Mouse (Mus musculus): ENCODE results near the gene Grm1. TPM values are rescaled to one million over a fixed set of nuclear protein-coding genes. Genes with fewer than 3 reads are reported as not detected.

Gene Grm1
- polyA plus RNA-seq, 1 experiment from 2014 or later = 0.19 TPM

GRCm38 (mm10) chr10:10741314-10741713 is 340.8 kb downstream of the Grm1 start:
- no peak for ATAC-seq (replicated peaks; ENCODE audit: low FRiP score)
- H3K27ac ChIP-seq (ENCODE audit: low read depth, low read length) = no peak overlapping the region
- no peak overlapping the region for H3K4me3 ChIP-seq (ENCODE audit: low read depth, low read length)
- H3K36me3 ChIP-seq (ENCODE audit: control insufficient read depth, insufficient read depth, low read length) = no peaks in the 10 kb centered on the region
- WGBS = 92% methylated on average over 5 of the region's 5 CpGs
- no peak for DNase-seq (ENCODE audit: low spot score)
- H3K4me2 ChIP-seq = no peak overlapping the region
- no peaks in the 10 kb centered on the region for H3K4me1 ChIP-seq (replicated peaks; ENCODE audit: control insufficient read depth, insufficient read depth, low read length)
- no peak overlapping the region for H3K9ac ChIP-seq (ENCODE audit: low read depth, low read length)
- H3K27me3 ChIP-seq (replicated peaks; ENCODE audit: control insufficient read depth, insufficient read depth, low read length) = no peaks in the 10 kb centered on the region
- H3K9me3 ChIP-seq (ENCODE audit: control insufficient read depth, low read length) = no peaks in the 10 kb centered on the region

- Histone ChIP-seq H3K9me3 (ENCODE audit: control insufficient read depth, low read length) (no peaks in the 10 kb centered on the region), H3K9ac (ENCODE audit: low read depth, low read length) (no peak overlapping the region), H3K4me1 (replicated peaks; ENCODE audit: control insufficient read depth, insufficient read depth, low read length) (no peaks in the 10 kb centered on the region), H3K4me2 (no peak overlapping the region), H3K27ac (ENCODE audit: low read depth, low read length) (no peak overlapping the region), H3K27me3 (replicated peaks; ENCODE audit: control insufficient read depth, insufficient read depth, low read length) (no peaks in the 10 kb centered on the region), H3K36me3 (ENCODE audit: control insufficient read depth, insufficient read depth, low read length) (no peaks in the 10 kb centered on the region), H3K4me3 (ENCODE audit: low read depth, low read length) (no peak overlapping the region)
- ATAC-seq (replicated peaks; ENCODE audit: low FRiP score) (no peak), DNase-seq (ENCODE audit: low spot score) (no peak)
- 61% methylated on average over 3 of the region's 3 CpGs for WGBS
Observed at GRCm38 (mm10) chr10:10740729-10741128, 341.4 kb downstream of the Grm1 start.

DNA sequence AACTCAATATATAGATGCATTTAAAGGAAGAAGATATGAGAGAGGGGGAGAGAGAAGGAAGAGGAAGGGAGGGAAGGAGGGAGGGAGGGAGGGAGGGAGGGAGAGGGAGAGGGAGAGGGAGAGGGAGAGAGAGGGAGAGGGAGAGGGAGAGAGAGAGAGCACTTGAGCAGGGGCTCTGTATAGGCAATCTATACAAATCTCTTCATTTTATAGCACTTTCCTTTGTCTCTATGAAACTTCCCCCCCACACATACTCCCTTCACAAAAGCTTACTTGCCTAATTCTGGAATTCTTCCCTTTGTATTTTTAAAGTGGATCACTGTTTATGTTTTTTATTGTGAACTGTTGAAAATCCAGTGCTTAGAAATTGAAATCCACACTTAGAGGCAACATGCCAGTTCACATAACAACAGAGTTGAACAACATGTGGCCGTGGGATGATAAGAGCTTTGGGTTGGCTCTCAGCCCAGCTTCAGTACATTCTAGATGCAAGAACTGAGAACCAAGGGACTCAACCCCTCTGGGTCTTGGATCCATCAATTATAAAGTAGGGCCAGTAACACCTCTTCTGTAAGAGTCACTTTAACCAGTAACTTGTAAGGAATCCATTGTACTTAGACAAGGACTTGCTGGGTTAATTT is 345.0 kb downstream of the Grm1 start:
- no peak overlapping the region for H3K9ac ChIP-seq (ENCODE audit: low read depth, low read length)
- no peak for ATAC-seq (replicated peaks; ENCODE audit: low FRiP score)

GRCm38 (mm10) chr10:10734561-10734960 is 347.6 kb downstream of the Grm1 start:
- H3K4me2 ChIP-seq = no peak overlapping the region
- no peaks in the 10 kb centered on the region for H3K4me1 ChIP-seq (replicated peaks; ENCODE audit: control insufficient read depth, insufficient read depth, low read length)
- H3K36me3 ChIP-seq (ENCODE audit: control insufficient read depth, insufficient read depth, low read length) = no peaks in the 10 kb centered on the region
- H3K27me3 ChIP-seq (replicated peaks; ENCODE audit: control insufficient read depth, insufficient read depth, low read length) = no peaks in the 10 kb centered on the region
- H3K27ac ChIP-seq (ENCODE audit: low read depth, low read length) = no peak overlapping the region
- ATAC-seq (replicated peaks; ENCODE audit: low FRiP score) = no peak
- H3K9ac ChIP-seq (ENCODE audit: low read depth, low read length) = no peak overlapping the region
- DNase-seq (ENCODE audit: low spot score) = no peak
- WGBS = 60% methylated on average over 5 of the region's 5 CpGs
- no peak overlapping the region for H3K4me3 ChIP-seq (ENCODE audit: low read depth, low read length)
- H3K9me3 ChIP-seq (ENCODE audit: control insufficient read depth, low read length) = no peaks in the 10 kb centered on the region

More for the DNA sequence above, 345.0 kb downstream of the Grm1 start:
- H3K27me3 ChIP-seq (replicated peaks; ENCODE audit: control insufficient read depth, insufficient read depth, low read length) = no peaks in the 10 kb centered on the region
- WGBS = 59% methylated on average over 1 of the region's 1 CpGs
- no peak overlapping the region for H3K4me2 ChIP-seq
- H3K4me1 ChIP-seq (replicated peaks; ENCODE audit: control insufficient read depth, insufficient read depth, low read length) = no peaks in the 10 kb centered on the region
- no peak overlapping the region for H3K27ac ChIP-seq (ENCODE audit: low read depth, low read length)
- H3K4me3 ChIP-seq (ENCODE audit: low read depth, low read length) = no peak overlapping the region
- no peaks in the 10 kb centered on the region for H3K36me3 ChIP-seq (ENCODE audit: control insufficient read depth, insufficient read depth, low read length)
- no peaks in the 10 kb centered on the region for H3K9me3 ChIP-seq (ENCODE audit: control insufficient read depth, low read length)
- no peak for DNase-seq (ENCODE audit: low spot score)

DNA sequence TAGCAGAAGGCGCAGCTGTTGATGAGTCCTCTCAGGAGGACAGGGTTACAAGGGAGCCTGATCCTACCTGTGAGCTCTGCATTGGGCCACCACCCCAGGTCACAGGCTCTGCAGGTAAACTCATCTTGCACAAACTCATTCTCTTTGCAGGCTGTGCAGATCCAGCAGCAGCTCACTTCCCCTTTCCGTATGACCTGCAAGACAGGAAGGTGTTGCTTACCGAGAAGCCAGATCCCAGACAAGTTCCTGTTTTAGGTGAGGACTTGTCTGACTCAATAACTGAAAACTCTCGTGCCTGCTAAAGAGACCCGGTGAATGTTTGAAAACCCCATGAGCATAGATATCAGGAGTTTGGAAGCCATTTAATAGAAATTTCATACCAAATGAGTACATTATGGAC is 349.1 kb downstream of the Grm1 start:
- DNase-seq (ENCODE audit: low spot score) (no peak), ATAC-seq (replicated peaks; ENCODE audit: low FRiP score) (no peak)
- Histone ChIP-seq H3K9ac (ENCODE audit: low read depth, low read length) (no peak overlapping the region), H3K27me3 (replicated peaks; ENCODE audit: control insufficient read depth, insufficient read depth, low read length) (no peaks in the 10 kb centered on the region), H3K9me3 (ENCODE audit: control insufficient read depth, low read length) (no peaks in the 10 kb centered on the region), H3K4me3 (ENCODE audit: low read depth, low read length) (no peak overlapping the region), H3K4me1 (replicated peaks; ENCODE audit: control insufficient read depth, insufficient read depth, low read length) (no peaks in the 10 kb centered on the region), H3K27ac (ENCODE audit: low read depth, low read length) (no peak overlapping the region), H3K36me3 (ENCODE audit: control insufficient read depth, insufficient read depth, low read length) (no peaks in the 10 kb centered on the region), H3K4me2 (no peak overlapping the region)
- 56% methylated on average over 5 of the region's 5 CpGs for WGBS

DNA sequence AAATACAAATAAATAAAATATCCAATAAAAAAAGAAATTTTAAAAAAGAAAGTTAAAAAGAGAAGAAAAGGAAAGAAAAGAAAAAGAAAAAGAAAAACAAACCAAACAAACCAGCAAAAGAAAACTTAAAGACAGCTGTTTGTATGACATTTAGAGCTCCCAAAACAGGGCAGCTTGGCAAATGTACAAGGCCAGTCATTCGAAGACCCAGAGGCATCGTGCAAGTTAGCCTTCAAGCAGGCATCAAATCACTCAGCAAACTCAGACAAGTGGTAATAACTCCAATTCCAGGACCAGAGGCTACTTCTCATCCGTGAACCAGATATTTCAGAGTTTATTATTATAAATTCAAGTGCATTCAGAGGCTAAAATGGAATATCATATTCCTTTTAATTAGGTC is 355.7 kb downstream of the Grm1 start:
- H3K4me2 ChIP-seq = no peak overlapping the region
- no peaks in the 10 kb centered on the region for H3K9me3 ChIP-seq (ENCODE audit: control insufficient read depth, low read length)
- H3K27me3 ChIP-seq (replicated peaks; ENCODE audit: control insufficient read depth, insufficient read depth, low read length) = no peaks in the 10 kb centered on the region
- H3K4me1 ChIP-seq (replicated peaks; ENCODE audit: control insufficient read depth, insufficient read depth, low read length) = no peaks in the 10 kb centered on the region
- DNase-seq (ENCODE audit: low spot score) (no peak), ATAC-seq (replicated peaks; ENCODE audit: low FRiP score) (no peak)
- H3K27ac ChIP-seq (ENCODE audit: low read depth, low read length) = no peak overlapping the region
- H3K4me3 ChIP-seq (ENCODE audit: low read depth, low read length) = no peak overlapping the region
- no peaks in the 10 kb centered on the region for H3K36me3 ChIP-seq (ENCODE audit: control insufficient read depth, insufficient read depth, low read length)
- WGBS = 86% methylated on average over 3 of the region's 3 CpGs
- H3K9ac ChIP-seq (ENCODE audit: low read depth, low read length) = no peak overlapping the region

GRCm38 (mm10) chr10:10710837-10711236 is 371.3 kb downstream of the Grm1 start:
- ATAC-seq (replicated peaks; ENCODE audit: low FRiP score) = no peak
- no peaks in the 10 kb centered on the region for H3K27me3 ChIP-seq (replicated peaks; ENCODE audit: control insufficient read depth, insufficient read depth, low read length)
- no peak overlapping the region for H3K27ac ChIP-seq (ENCODE audit: low read depth, low read length)
- no peak overlapping the region for H3K4me3 ChIP-seq (ENCODE audit: low read depth, low read length)
- H3K9ac ChIP-seq (ENCODE audit: low read depth, low read length) = no peak overlapping the region
- no peak for DNase-seq (ENCODE audit: low spot score)
- H3K4me1 ChIP-seq (replicated peaks; ENCODE audit: control insufficient read depth, insufficient read depth, low read length) = no peaks in the 10 kb centered on the region
- 68% methylated on average over 2 of the region's 2 CpGs for WGBS
- no peaks in the 10 kb centered on the region for H3K36me3 ChIP-seq (ENCODE audit: control insufficient read depth, insufficient read depth, low read length)
- H3K4me2 ChIP-seq = no peak overlapping the region
- H3K9me3 ChIP-seq (ENCODE audit: control insufficient read depth, low read length) = no peaks in the 10 kb centered on the region

DNA sequence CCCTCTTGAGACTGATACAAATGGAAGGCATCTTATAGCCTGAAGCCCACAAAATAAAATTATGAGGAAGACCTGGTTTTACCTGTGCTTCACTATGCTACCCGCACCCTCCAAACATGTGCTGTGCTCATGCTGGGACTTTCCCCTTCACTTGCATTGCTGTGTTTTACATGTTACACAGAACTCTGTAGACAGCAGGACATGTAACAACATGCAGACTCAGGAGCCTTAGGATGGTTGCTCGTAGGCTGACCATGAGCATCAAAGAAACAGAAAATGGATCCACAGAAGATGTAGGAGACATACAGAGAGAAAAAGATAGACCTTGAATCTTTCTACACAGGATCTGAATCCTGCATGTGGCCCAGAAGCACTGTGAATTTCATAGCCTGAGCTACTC is 371.8 kb downstream of the Grm1 start:
- Histone ChIP-seq H3K36me3 (ENCODE audit: control insufficient read depth, insufficient read depth, low read length) (no peaks in the 10 kb centered on the region), H3K9ac (ENCODE audit: low read depth, low read length) (no peak overlapping the region), H3K27ac (ENCODE audit: low read depth, low read length) (no peak overlapping the region), H3K27me3 (replicated peaks; ENCODE audit: control insufficient read depth, insufficient read depth, low read length) (no peaks in the 10 kb centered on the region), H3K4me2 (no peak overlapping the region), H3K4me1 (replicated peaks; ENCODE audit: control insufficient read depth, insufficient read depth, low read length) (no peaks in the 10 kb centered on the region), H3K9me3 (ENCODE audit: control insufficient read depth, low read length) (no peaks in the 10 kb centered on the region), H3K4me3 (ENCODE audit: low read depth, low read length) (no peak overlapping the region)
- no peak for DNase-seq (ENCODE audit: low spot score)
- ATAC-seq (replicated peaks; ENCODE audit: low FRiP score) = no peak
- 91% methylated on average over 2 of the region's 2 CpGs for WGBS

GRCm38 (mm10) chr10:10708031-10708430 is 374.1 kb downstream of the Grm1 start:
- no peaks in the 10 kb centered on the region for H3K9me3 ChIP-seq (ENCODE audit: control insufficient read depth, low read length)
- DNase-seq (ENCODE audit: low spot score) (no peak), ATAC-seq (replicated peaks; ENCODE audit: low FRiP score) (no peak)
- H3K4me3 ChIP-seq (ENCODE audit: low read depth, low read length) = no peak overlapping the region
- WGBS = 73% methylated on average over 1 of the region's 1 CpGs
- H3K27ac ChIP-seq (ENCODE audit: low read depth, low read length) = no peak overlapping the region
- H3K9ac ChIP-seq (ENCODE audit: low read depth, low read length) = no peak overlapping the region
- H3K4me1 ChIP-seq (replicated peaks; ENCODE audit: control insufficient read depth, insufficient read depth, low read length) = no peaks in the 10 kb centered on the region
- H3K36me3 ChIP-seq (ENCODE audit: control insufficient read depth, insufficient read depth, low read length) = no peaks in the 10 kb centered on the region
- H3K27me3 ChIP-seq (replicated peaks; ENCODE audit: control insufficient read depth, insufficient read depth, low read length) = no peaks in the 10 kb centered on the region
- no peak overlapping the region for H3K4me2 ChIP-seq
